Mouse (Mus musculus): ENCODE data around the gene Efna1.

GRCm38 (mm10) chr3:89242331-89242895, 38.5 kb downstream of the Efna1 start:
- TF ChIP-seq CTCF (conservative IDR thresholded peaks at IDR 0.05; ENCODE audit: low read length), result peak; percentile 69
- no peak for TF ChIP-seq POU5F1 (IDR thresholded peaks at IDR 0.05; ENCODE audit: borderline replicate concordance, low read length)
